Mouse (Mus musculus): ENCODE results near the gene Bola1. TPM values are rescaled to one million over a fixed set of nuclear protein-coding genes. Genes with fewer than 3 reads are reported as not detected.
"Not testable (repeated sequence)": the region's sequence is repeated elsewhere in the genome, so short reads cannot be mapped to it uniquely, and the experiment has no call there.

The Bola1 gene
- polyA plus RNA-seq, 1 experiment, result 88.0 TPM

GRCm38 (mm10) chr3:96207819-96208218, 11.7 kb downstream of the Bola1 start:
- no peak overlapping the region for H3K4me2 ChIP-seq (ENCODE audit: low read depth)
- no peaks in the 10 kb centered on the region for H3K79me2 ChIP-seq (ENCODE audit: control insufficient read depth, insufficient read depth)
- TF ChIP-seq CEBPB (IDR thresholded peaks at IDR 0.05; ENCODE audit: insufficient read depth, poor library complexity, severe bottlenecking), result no peak
- TF ChIP-seq POLR2AphosphoS2 (IDR thresholded peaks at IDR 0.05; ENCODE audit: insufficient read length, low read depth), result no peak
- no peak for TF ChIP-seq E2F4 (IDR thresholded peaks at IDR 0.05; ENCODE audit: insufficient read depth)
- no peak for TF ChIP-seq MYOD1 (IDR thresholded peaks at IDR 0.05; ENCODE audit: control insufficient read depth in 1 of 3, insufficient read length in 2 of 3, low read depth in 2 of 3)
- TF ChIP-seq USF1 (IDR thresholded peaks at IDR 0.05; ENCODE audit: low read depth), result no peak
- TF ChIP-seq MYOG (IDR thresholded peaks at IDR 0.05; ENCODE audit: control insufficient read depth in 1 of 3, insufficient read depth in 1 of 3, insufficient read length in 2 of 3, low read depth in 2 of 3), result no peak
- no peak for TF ChIP-seq TCF12 (IDR thresholded peaks at IDR 0.05; ENCODE audit: insufficient read depth, poor library complexity, severe bottlenecking)
- no peak for TF ChIP-seq REST (IDR thresholded peaks at IDR 0.05; ENCODE audit: insufficient read depth, insufficient read length)
- no peak for TF ChIP-seq TCF3 (IDR thresholded peaks at IDR 0.05; ENCODE audit: insufficient read length, low read depth)
- no peak for TF ChIP-seq SRF (IDR thresholded peaks at IDR 0.05; ENCODE audit: control insufficient read depth, insufficient read length, low read depth)
- no peak for TF ChIP-seq POLR2A (IDR thresholded peaks at IDR 0.05; ENCODE audit: insufficient read length, low read depth)
- TF ChIP-seq MAX (IDR thresholded peaks at IDR 0.05; ENCODE audit: low read depth), result no peak
- H3ac ChIP-seq (ENCODE audit: control insufficient read depth, insufficient read length), result no peak overlapping the region
- H3K27me3 ChIP-seq (ENCODE audit: control insufficient read depth, insufficient read depth, insufficient read length), result no peaks in the 10 kb centered on the region
- H3K4me3 ChIP-seq, result no peak overlapping the region
- H3K36me3 ChIP-seq (ENCODE audit: control insufficient read depth, insufficient read depth), result no peaks in the 10 kb centered on the region

DNA sequence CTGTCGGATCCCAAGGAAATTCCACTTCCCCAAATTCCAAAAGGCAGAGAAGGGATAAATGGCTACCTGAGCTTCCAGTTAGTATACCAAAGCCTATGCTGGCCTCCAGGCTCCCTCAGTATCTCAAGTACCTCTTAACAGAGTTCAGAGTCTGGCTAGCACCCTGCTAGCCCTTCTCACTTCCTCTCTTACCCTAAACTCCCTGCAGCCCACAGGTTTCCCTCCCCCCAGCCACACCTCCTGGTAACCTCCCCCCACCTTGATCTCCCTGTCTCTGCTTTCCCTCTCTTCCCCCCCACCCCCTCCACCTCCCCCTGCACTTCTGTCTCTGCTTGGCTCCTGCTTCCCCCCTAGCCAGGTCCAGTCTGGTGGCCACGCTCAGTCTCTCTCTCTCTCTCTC, 19.8 kb downstream of the Bola1 start:
- H3K79me2 ChIP-seq (ENCODE audit: control insufficient read depth, insufficient read depth), result no peaks in the 10 kb centered on the region
- no peak overlapping the region for H3K4me3 ChIP-seq
- no peak overlapping the region for H3K4me2 ChIP-seq (ENCODE audit: low read depth)
- H3K36me3 ChIP-seq (ENCODE audit: control insufficient read depth, insufficient read depth), result no peaks in the 10 kb centered on the region
- no peaks in the 10 kb centered on the region for H3K27me3 ChIP-seq (ENCODE audit: control insufficient read depth, insufficient read depth, insufficient read length)
- no peak overlapping the region for H3ac ChIP-seq (ENCODE audit: control insufficient read depth, insufficient read length)
- TF ChIP-seq MYOD1 (IDR thresholded peaks at IDR 0.05; ENCODE audit: control insufficient read depth in 1 of 3, insufficient read length in 2 of 3, low read depth in 2 of 3) (no peak), MAX (IDR thresholded peaks at IDR 0.05; ENCODE audit: low read depth) (no peak), TCF3 (IDR thresholded peaks at IDR 0.05; ENCODE audit: insufficient read length, low read depth) (no peak), POLR2AphosphoS2 (IDR thresholded peaks at IDR 0.05; ENCODE audit: insufficient read length, low read depth) (no peak), CEBPB (IDR thresholded peaks at IDR 0.05; ENCODE audit: insufficient read depth, poor library complexity, severe bottlenecking) (no peak), SRF (IDR thresholded peaks at IDR 0.05; ENCODE audit: control insufficient read depth, insufficient read length, low read depth) (no peak), MYOG (IDR thresholded peaks at IDR 0.05; ENCODE audit: control insufficient read depth in 1 of 3, insufficient read depth in 1 of 3, insufficient read length in 2 of 3, low read depth in 2 of 3) (no peak), E2F4 (IDR thresholded peaks at IDR 0.05; ENCODE audit: insufficient read depth) (no peak), POLR2A (IDR thresholded peaks at IDR 0.05; ENCODE audit: insufficient read length, low read depth) (no peak), USF1 (IDR thresholded peaks at IDR 0.05; ENCODE audit: low read depth) (no peak), TCF12 (IDR thresholded peaks at IDR 0.05; ENCODE audit: insufficient read depth, poor library complexity, severe bottlenecking) (no peak)

DNA sequence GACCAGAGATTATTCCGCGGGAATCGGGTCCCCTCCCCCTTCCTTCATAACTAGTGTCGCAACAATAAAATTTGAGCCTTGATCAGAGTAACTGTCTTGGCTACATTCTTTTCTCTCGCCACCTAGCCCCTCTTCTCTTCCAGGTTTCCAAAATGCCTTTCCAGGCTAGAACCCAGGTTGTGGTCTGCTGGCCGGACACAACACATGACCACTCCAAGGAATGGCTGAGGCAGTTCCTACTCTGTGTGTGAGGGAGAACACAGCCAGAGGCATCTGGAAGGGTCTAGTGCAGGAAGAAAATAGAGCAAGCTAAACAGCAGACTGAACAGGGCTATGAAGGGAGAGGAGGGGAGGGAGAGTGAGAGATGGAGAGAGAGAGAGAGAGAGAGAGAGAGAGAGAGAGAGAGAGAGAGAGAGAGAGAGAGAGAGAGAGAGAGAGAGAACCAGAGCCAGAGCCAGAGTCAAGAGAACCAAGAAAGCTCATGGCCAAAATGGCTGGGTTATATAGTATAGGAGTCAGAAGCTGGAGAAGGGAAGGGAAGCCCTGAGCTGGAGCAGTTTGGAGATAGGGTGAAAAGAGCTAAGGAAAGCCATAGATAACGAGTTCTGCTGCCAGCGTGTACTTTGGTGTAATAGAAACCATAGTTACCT, 20.8 kb downstream of the Bola1 start:
- not testable (repeated sequence) for H3K79me2 ChIP-seq (ENCODE audit: control insufficient read depth, insufficient read depth); H3K27me3 ChIP-seq (ENCODE audit: control insufficient read depth, insufficient read depth, insufficient read length); H3K36me3 ChIP-seq (ENCODE audit: control insufficient read depth, insufficient read depth); H3K4me2 ChIP-seq (ENCODE audit: low read depth); H3ac ChIP-seq (ENCODE audit: control insufficient read depth, insufficient read length); H3K4me3 ChIP-seq

GRCm38 (mm10) chr3:96198181-96198580, 21.3 kb downstream of the Bola1 start:
- TF ChIP-seq POLR2A (IDR thresholded peaks at IDR 0.05; ENCODE audit: insufficient read length, low read depth) (no peak), MYOG (IDR thresholded peaks at IDR 0.05; ENCODE audit: control insufficient read depth in 1 of 3, insufficient read depth in 1 of 3, insufficient read length in 2 of 3, low read depth in 2 of 3) (no peak), MYOD1 (IDR thresholded peaks at IDR 0.05; ENCODE audit: control insufficient read depth in 1 of 3, insufficient read length in 2 of 3, low read depth in 2 of 3) (no peak), SRF (IDR thresholded peaks at IDR 0.05; ENCODE audit: control insufficient read depth, insufficient read length, low read depth) (no peak), REST (IDR thresholded peaks at IDR 0.05; ENCODE audit: insufficient read depth, insufficient read length) (no peak), MAX (IDR thresholded peaks at IDR 0.05; ENCODE audit: low read depth) (no peak), POLR2AphosphoS2 (IDR thresholded peaks at IDR 0.05; ENCODE audit: insufficient read length, low read depth) (no peak)
- Histone ChIP-seq H3ac (ENCODE audit: control insufficient read depth, insufficient read length) (no peak overlapping the region), H3K27me3 (ENCODE audit: control insufficient read depth, insufficient read depth, insufficient read length) (no peaks in the 10 kb centered on the region), H3K79me2 (ENCODE audit: control insufficient read depth, insufficient read depth) (no peaks in the 10 kb centered on the region), H3K4me2 (ENCODE audit: low read depth) (peak overlapping the region; percentile 86), H3K4me3 (no peak overlapping the region), H3K36me3 (ENCODE audit: control insufficient read depth, insufficient read depth) (no peaks in the 10 kb centered on the region)

- peak; percentile 86 for TF ChIP-seq POLR2A (IDR thresholded peaks at IDR 0.05; ENCODE audit: insufficient read length, low read depth)
- no peak for TF ChIP-seq MAX (IDR thresholded peaks at IDR 0.05; ENCODE audit: low read depth)
- peak; percentile 26 for TF ChIP-seq SRF (IDR thresholded peaks at IDR 0.05; ENCODE audit: control insufficient read depth, insufficient read length, low read depth)
- TF ChIP-seq MYOG (IDR thresholded peaks at IDR 0.05; ENCODE audit: control insufficient read depth in 1 of 3, insufficient read depth in 1 of 3, insufficient read length in 2 of 3, low read depth in 2 of 3), result no peak
- TF ChIP-seq MYOD1 (IDR thresholded peaks at IDR 0.05; ENCODE audit: control insufficient read depth in 1 of 3, insufficient read length in 2 of 3, low read depth in 2 of 3), result no peak
- peak; percentile 87 for TF ChIP-seq POLR2AphosphoS2 (IDR thresholded peaks at IDR 0.05; ENCODE audit: insufficient read length, low read depth)
- peak overlapping the region; percentile 48 for H3K4me3 ChIP-seq
- H3K36me3 ChIP-seq (ENCODE audit: control insufficient read depth, insufficient read depth), result no peaks in the 10 kb centered on the region
- H3K27me3 ChIP-seq (ENCODE audit: control insufficient read depth, insufficient read depth, insufficient read length), result no peaks in the 10 kb centered on the region
- H3K4me2 ChIP-seq (ENCODE audit: low read depth), result peak overlapping the region; percentile 86
- H3K79me2 ChIP-seq (ENCODE audit: control insufficient read depth, insufficient read depth), result no peaks in the 10 kb centered on the region
- H3ac ChIP-seq (ENCODE audit: control insufficient read depth, insufficient read length), result peak overlapping the region; percentile 26
Measured at GRCm38 (mm10) chr3:96197129-96197749, 22.3 kb downstream of the Bola1 start.
